Mouse (Mus musculus): Measurements from ENCODE around the gene Nphp4. TPM values are rescaled to one million over a fixed set of nuclear protein-coding genes. Genes with fewer than 3 reads are reported as not detected.

The Nphp4 gene
- total and polyA plus RNA-seq, 2 experiments from 2014 or later = 0.46 to 5.0 TPM

- WGBS = 40% methylated on average over 20 of the region's 20 CpGs
- H3K9me3 ChIP-seq (replicated peaks; ENCODE audit: control insufficient read depth, low read length) = peaks cover 2% of the 10 kb centered on the region; the same call in 1 of the 2 replicates
- no peak overlapping the region for H3K27ac ChIP-seq (ENCODE audit: low read depth)
These were observed 17.9 kb downstream of the Nphp4 start for GRCm38 (mm10) chr4:152494360-152494879.

GRCm38 (mm10) chr4:152512221-152512925, 35.9 kb downstream of the Nphp4 start:
- DNase-seq (ENCODE audit: low spot score) = no peak
- peaks cover 7% of the 10 kb centered on the region for H3K9me3 ChIP-seq (replicated peaks; ENCODE audit: control insufficient read depth, low read length)
- H3K36me3 ChIP-seq (replicated peaks; ENCODE audit: control insufficient read depth, insufficient read depth, low read length) = no peaks in the 10 kb centered on the region
- H3K4me1 ChIP-seq (ENCODE audit: control insufficient read depth, insufficient read depth) = no peaks in the 10 kb centered on the region
- TF ChIP-seq EP300 (IDR thresholded peaks at IDR 0.05; ENCODE audit: low read depth) (no peak), CTCF (IDR thresholded peaks at IDR 0.05; ENCODE audit: low read depth) (no peak)
- WGBS = 68% methylated on average over 18 of the region's 18 CpGs
- no peak overlapping the region for H3K4me3 ChIP-seq (ENCODE audit: low read depth, low read length)
- ATAC-seq (ENCODE audit: insufficient read depth, low read depth) = no peak
- no peak overlapping the region for H3K4me2 ChIP-seq (ENCODE audit: low read depth, low read length)
- H3K27me3 ChIP-seq (ENCODE audit: control insufficient read depth, insufficient read depth, low read length) = no peaks in the 10 kb centered on the region
- no peak overlapping the region for H3K9ac ChIP-seq (replicated peaks; ENCODE audit: low read depth, low read length)
- H3K27ac ChIP-seq (ENCODE audit: low read depth) = no peak overlapping the region

More at GRCm38 (mm10) chr4:152494360-152494879, 17.9 kb downstream of the Nphp4 start:
- no peak overlapping the region for H3K9ac ChIP-seq (replicated peaks; ENCODE audit: low read depth, low read length)
- ATAC-seq (ENCODE audit: insufficient read depth, low read depth) (no peak), DNase-seq (ENCODE audit: low spot score) (no peak)
- H3K4me2 ChIP-seq (ENCODE audit: low read depth, low read length) = no peak overlapping the region
- no peak overlapping the region for H3K4me3 ChIP-seq (ENCODE audit: low read depth, low read length)
- no peaks in the 10 kb centered on the region for H3K27me3 ChIP-seq (ENCODE audit: control insufficient read depth, insufficient read depth, low read length)
- no peak for TF ChIP-seq CTCF (IDR thresholded peaks at IDR 0.05; ENCODE audit: low read depth)
- no peak for TF ChIP-seq EP300 (IDR thresholded peaks at IDR 0.05; ENCODE audit: low read depth)
- H3K36me3 ChIP-seq (replicated peaks; ENCODE audit: control insufficient read depth, insufficient read depth, low read length) = peaks cover 5% of the 10 kb centered on the region; the same call in 1 of the 2 replicates
- H3K4me1 ChIP-seq (ENCODE audit: control insufficient read depth, insufficient read depth) = no peaks in the 10 kb centered on the region

GRCm38 (mm10) chr4:152514884-152515283, 38.4 kb downstream of the Nphp4 start:
- 72% methylated on average over 7 of the region's 7 CpGs for WGBS

GRCm38 (mm10) chr4:152519106-152519505, 42.6 kb downstream of the Nphp4 start:
- Histone ChIP-seq H3K27ac (ENCODE audit: low read depth) (no peak overlapping the region), H3K9me3 (replicated peaks; ENCODE audit: control insufficient read depth, low read length) (no peaks in the 10 kb centered on the region), H3K36me3 (replicated peaks; ENCODE audit: control insufficient read depth, insufficient read depth, low read length) (no peaks in the 10 kb centered on the region), H3K27me3 (ENCODE audit: control insufficient read depth, insufficient read depth, low read length) (no peaks in the 10 kb centered on the region), H3K4me1 (ENCODE audit: control insufficient read depth, insufficient read depth) (no peaks in the 10 kb centered on the region), H3K4me2 (ENCODE audit: low read depth, low read length) (no peak overlapping the region), H3K4me3 (ENCODE audit: low read depth, low read length) (no peak overlapping the region), H3K9ac (replicated peaks; ENCODE audit: low read depth, low read length) (no peak overlapping the region)
- ATAC-seq (ENCODE audit: insufficient read depth, low read depth) = no peak
- DNase-seq (ENCODE audit: low spot score) = no peak
- WGBS = 85% methylated on average over 10 of the region's 10 CpGs
- TF ChIP-seq EP300 (IDR thresholded peaks at IDR 0.05; ENCODE audit: low read depth) (no peak), CTCF (IDR thresholded peaks at IDR 0.05; ENCODE audit: low read depth) (no peak)

More at GRCm38 (mm10) chr4:152514884-152515283, 38.4 kb downstream of the Nphp4 start:
- no peaks in the 10 kb centered on the region for H3K36me3 ChIP-seq (replicated peaks; ENCODE audit: control insufficient read depth, insufficient read depth, low read length)
- TF ChIP-seq CTCF (IDR thresholded peaks at IDR 0.05; ENCODE audit: low read depth) (no peak), EP300 (IDR thresholded peaks at IDR 0.05; ENCODE audit: low read depth) (no peak)
- H3K27ac ChIP-seq (ENCODE audit: low read depth) = no peak overlapping the region
- no peaks in the 10 kb centered on the region for H3K27me3 ChIP-seq (ENCODE audit: control insufficient read depth, insufficient read depth, low read length)
- no peak overlapping the region for H3K4me2 ChIP-seq (ENCODE audit: low read depth, low read length)
- no peak overlapping the region for H3K9ac ChIP-seq (replicated peaks; ENCODE audit: low read depth, low read length)
- no peak for DNase-seq (ENCODE audit: low spot score)
- H3K4me1 ChIP-seq (ENCODE audit: control insufficient read depth, insufficient read depth) = no peaks in the 10 kb centered on the region
- H3K4me3 ChIP-seq (ENCODE audit: low read depth, low read length) = no peak overlapping the region
- H3K9me3 ChIP-seq (replicated peaks; ENCODE audit: control insufficient read depth, low read length) = no peaks in the 10 kb centered on the region; the same call in 1 of the 2 replicates
- no peak for ATAC-seq (ENCODE audit: insufficient read depth, low read depth)

GRCm38 (mm10) chr4:152520083-152520482, 43.6 kb downstream of the Nphp4 start:
- Histone ChIP-seq H3K4me1 (ENCODE audit: control insufficient read depth, insufficient read depth) (no peaks in the 10 kb centered on the region), H3K4me2 (ENCODE audit: low read depth, low read length) (no peak overlapping the region), H3K4me3 (ENCODE audit: low read depth, low read length) (no peak overlapping the region), H3K36me3 (replicated peaks; ENCODE audit: control insufficient read depth, insufficient read depth, low read length) (no peaks in the 10 kb centered on the region), H3K27me3 (ENCODE audit: control insufficient read depth, insufficient read depth, low read length) (no peaks in the 10 kb centered on the region), H3K9ac (replicated peaks; ENCODE audit: low read depth, low read length) (no peak overlapping the region), H3K27ac (ENCODE audit: low read depth) (no peak overlapping the region), H3K9me3 (replicated peaks; ENCODE audit: control insufficient read depth, low read length) (no peaks in the 10 kb centered on the region)
- DNase-seq (ENCODE audit: low spot score) (peak; percentile 43), ATAC-seq (ENCODE audit: insufficient read depth, low read depth) (no peak)
- 34% methylated on average over 6 of the region's 6 CpGs for WGBS
- TF ChIP-seq CTCF (IDR thresholded peaks at IDR 0.05; ENCODE audit: low read depth) (peak; percentile 75), EP300 (IDR thresholded peaks at IDR 0.05; ENCODE audit: low read depth) (no peak)

Measured in heart, postnatal 0 days (tissue).